Mouse (Mus musculus) heart, embryonic 11.5 days (tissue): Measurements from ENCODE around the gene Mpeg1. TPM values are rescaled to one million over a fixed set of nuclear protein-coding genes. Genes with fewer than 3 reads are reported as not detected.

Experiments used
- ATAC-seq: fragments of 200-750 bp; cut with Nextera tagmentation; replicated peaks from 2 replicates; pipeline ENCODE4 v1.8.0; 2017; ENCODE audit warnings: moderate library complexity; ENCODE audit not compliant: insufficient number of reproducible peaks, low FRiP score, low TSS enrichment
- H3K27ac ChIP-seq: fragments of 300-500 bp; sonication (generic); 2 replicates; pipeline ENCODE4 v1.5.1; 2014; ENCODE audit warnings: mild to moderate bottlenecking, low read depth, low read length
- H3K27me3 ChIP-seq: fragments of 300-500 bp; sonication (generic); 2 replicates; pipeline ENCODE4 v1.6.1; 2014; ENCODE audit warnings: mild to moderate bottlenecking, low read length, mixed read lengths; ENCODE audit not compliant: control insufficient read depth, insufficient read depth
- H3K36me3 ChIP-seq: fragments of 300-500 bp; sonication (generic); 2 replicates; pipeline ENCODE4 v1.6.1; 2014; ENCODE audit warnings: mild to moderate bottlenecking, low read length, moderate library complexity, mixed read lengths; ENCODE audit not compliant: control insufficient read depth, insufficient read depth
- H3K4me1 ChIP-seq: fragments of 300-500 bp; sonication (generic); 2 replicates; pipeline ENCODE4 v1.6.1; 2014; ENCODE audit warnings: low read length; ENCODE audit not compliant: control insufficient read depth, insufficient read depth
- H3K4me2 ChIP-seq: fragments of 300-500 bp; sonication (generic); 2 replicates; pipeline ENCODE4 v1.6.1; 2014; ENCODE audit warnings: mild to moderate bottlenecking, moderate library complexity
- H3K4me3 ChIP-seq: fragments of 300-500 bp; sonication (generic); 2 replicates; pipeline ENCODE4 v1.5.1; 2014; ENCODE audit warnings: low read depth, low read length
- H3K9ac ChIP-seq: fragments of 300-500 bp; sonication (generic); 2 replicates; pipeline ENCODE4 v1.6.1; 2014; ENCODE audit warnings: mild to moderate bottlenecking, low read depth, low read length, moderate library complexity
- H3K9me3 ChIP-seq: fragments of 300-500 bp; sonication (generic); replicated peaks from 2 replicates; pipeline ENCODE4 v1.6.1; 2016; ENCODE audit warnings: low read length; ENCODE audit not compliant: control insufficient read depth
- whole genome bisulfite sequencing: fragments of 180-500 bp; shearing (Covaris S2); extraction: QIAGEN DNeasy Blood & Tissue Kit; methylation state at CpG from one replicate; pipeline ENCODE4 v1.1.7; 2014; ENCODE audit not compliant: insufficient replicate concordance; 5-methylcytosine and 5-hydroxymethylcytosine counted together
- polyA plus RNA-seq: library from polyadenylated mRNA; unstranded; fragments of >200 nt; fragmentation: Nextera tagmentation; extraction: Ambion mirVana; gene quantifications from 2 replicates; pipeline ENCODE4 v1.2.1, GENCODE M21; 2014

Mpeg1 gene
- polyA plus RNA-seq, 1 experiment from 2014 or later: 0.56 TPM

GRCm38 (mm10) chr19:12472381-12472976 is 11.9 kb downstream of the Mpeg1 start:
- H3K9me3 ChIP-seq: no peaks in the 10 kb centered on the region
- H3K4me2 ChIP-seq: no peak overlapping the region
- WGBS: 68% methylated on average over 5 of the region's 5 CpGs
- no peaks in the 10 kb centered on the region for H3K4me1 ChIP-seq
- no peak overlapping the region for H3K9ac ChIP-seq
- no peaks in the 10 kb centered on the region for H3K27me3 ChIP-seq
- H3K4me3 ChIP-seq: no peak overlapping the region
- H3K27ac ChIP-seq: no peak overlapping the region
- ATAC-seq: no peak
- no peaks in the 10 kb centered on the region for H3K36me3 ChIP-seq

- H3K4me3 ChIP-seq: no peak overlapping the region
- WGBS: 65% methylated on average over 4 of the region's 4 CpGs
- no peaks in the 10 kb centered on the region for H3K4me1 ChIP-seq
- no peak overlapping the region for H3K27ac ChIP-seq
- ATAC-seq: no peak
- no peaks in the 10 kb centered on the region for H3K27me3 ChIP-seq
- H3K4me2 ChIP-seq: no peak overlapping the region
- no peaks in the 10 kb centered on the region for H3K36me3 ChIP-seq
- no peaks in the 10 kb centered on the region for H3K9me3 ChIP-seq
- no peak overlapping the region for H3K9ac ChIP-seq
These were observed 12.6 kb downstream of the Mpeg1 start for GRCm38 (mm10) chr19:12473201-12473641.

- H3K4me2 ChIP-seq: no peak overlapping the region
- WGBS: 84% methylated on average over 4 of the region's 4 CpGs
These were observed 13.4 kb downstream of the Mpeg1 start for GRCm38 (mm10) chr19:12473951-12474350.

GRCm38 (mm10) chr19:12475380-12476250 is 15.0 kb downstream of the Mpeg1 start:
- no peak overlapping the region for H3K4me2 ChIP-seq

More at GRCm38 (mm10) chr19:12473951-12474350, 13.4 kb downstream of the Mpeg1 start:
- Histone ChIP-seq H3K36me3 (no peaks in the 10 kb centered on the region), H3K9ac (no peak overlapping the region), H3K4me1 (no peaks in the 10 kb centered on the region), H3K27ac (no peak overlapping the region), H3K4me3 (no peak overlapping the region), H3K9me3 (no peaks in the 10 kb centered on the region), H3K27me3 (no peaks in the 10 kb centered on the region)
- no peak for ATAC-seq

GRCm38 (mm10) chr19:12476721-12477270 is 16.2 kb downstream of the Mpeg1 start:
- 35% methylated on average over 5 of the region's 5 CpGs for WGBS

More at GRCm38 (mm10) chr19:12475380-12476250, 15.0 kb downstream of the Mpeg1 start:
- no peak overlapping the region for H3K27ac ChIP-seq
- no peaks in the 10 kb centered on the region for H3K4me1 ChIP-seq
- H3K36me3 ChIP-seq: no peaks in the 10 kb centered on the region
- ATAC-seq: peak; percentile 71; the same call in 1 of the 2 replicates
- H3K9ac ChIP-seq: no peak overlapping the region
- 68% methylated on average over 15 of the region's 15 CpGs for WGBS
- H3K4me3 ChIP-seq: no peak overlapping the region
- H3K9me3 ChIP-seq: no peaks in the 10 kb centered on the region
- no peaks in the 10 kb centered on the region for H3K27me3 ChIP-seq

GRCm38 (mm10) chr19:12478369-12478768 is 17.8 kb downstream of the Mpeg1 start:
- Histone ChIP-seq H3K27ac (no peak overlapping the region), H3K4me2 (no peak overlapping the region), H3K4me1 (no peaks in the 10 kb centered on the region), H3K9me3 (no peaks in the 10 kb centered on the region), H3K9ac (no peak overlapping the region), H3K4me3 (no peak overlapping the region), H3K36me3 (no peaks in the 10 kb centered on the region), H3K27me3 (no peaks in the 10 kb centered on the region)
- ATAC-seq: no peak
- WGBS: 81% methylated on average over 6 of the region's 6 CpGs

More at GRCm38 (mm10) chr19:12476721-12477270, 16.2 kb downstream of the Mpeg1 start:
- no peak overlapping the region for H3K27ac ChIP-seq
- no peaks in the 10 kb centered on the region for H3K36me3 ChIP-seq
- H3K4me2 ChIP-seq: no peak overlapping the region
- no peaks in the 10 kb centered on the region for H3K27me3 ChIP-seq
- H3K4me3 ChIP-seq: no peak overlapping the region
- H3K9ac ChIP-seq: no peak overlapping the region
- H3K9me3 ChIP-seq: no peaks in the 10 kb centered on the region
- H3K4me1 ChIP-seq: no peaks in the 10 kb centered on the region
- no peak for ATAC-seq

- no peak overlapping the region for H3K4me3 ChIP-seq
- H3K27ac ChIP-seq: no peak overlapping the region
- H3K9me3 ChIP-seq: no peaks in the 10 kb centered on the region
- peaks cover 3% of the 10 kb centered on the region; the same call in 1 of the 2 replicates for H3K4me1 ChIP-seq
- WGBS: 47% methylated on average over 4 of the region's 4 CpGs
- H3K4me2 ChIP-seq: no peak overlapping the region
- H3K27me3 ChIP-seq: no peaks in the 10 kb centered on the region
- no peak overlapping the region for H3K9ac ChIP-seq
- ATAC-seq: no peak
- H3K36me3 ChIP-seq: no peaks in the 10 kb centered on the region
These were observed 23.2 kb downstream of the Mpeg1 start for GRCm38 (mm10) chr19:12483782-12484181.

- no peak overlapping the region for H3K27ac ChIP-seq
These were observed 23.6 kb downstream of the Mpeg1 start for GRCm38 (mm10) chr19:12484210-12484609.

More at GRCm38 (mm10) chr19:12484210-12484609, 23.6 kb downstream of the Mpeg1 start:
- no peak overlapping the region for H3K4me3 ChIP-seq
- WGBS: 70% methylated on average over 4 of the region's 4 CpGs
- H3K4me2 ChIP-seq: no peak overlapping the region
- H3K4me1 ChIP-seq: peaks cover 3% of the 10 kb centered on the region; the same call in 1 of the 2 replicates
- H3K9ac ChIP-seq: no peak overlapping the region
- no peaks in the 10 kb centered on the region for H3K27me3 ChIP-seq
- no peaks in the 10 kb centered on the region for H3K36me3 ChIP-seq
- ATAC-seq: no peak
- H3K9me3 ChIP-seq: no peaks in the 10 kb centered on the region
